Mouse (Mus musculus): ENCODE data around the gene Ppp1r11.
"Not testable (repeated sequence)": the region's sequence is repeated elsewhere in the genome, so short reads cannot be mapped to it uniquely, and the experiment has no call there.

The Ppp1r11 gene

GRCm38 (mm10) chr17:36950981-36951947 is at the start of gene Ppp1r11:
TSS of gene Ppp1r11 (minus strand) at chr17:36951741.
- DNase-seq: peak; percentile 97

- DNase-seq: no peak
Measured at GRCm38 (mm10) chr17:37000863-37001262, 49.3 kb upstream of the Ppp1r11 start, which contains the start of gene Zfp57. TSS of gene Zfp57 (plus strand) at chr17:37001163.

DNA sequence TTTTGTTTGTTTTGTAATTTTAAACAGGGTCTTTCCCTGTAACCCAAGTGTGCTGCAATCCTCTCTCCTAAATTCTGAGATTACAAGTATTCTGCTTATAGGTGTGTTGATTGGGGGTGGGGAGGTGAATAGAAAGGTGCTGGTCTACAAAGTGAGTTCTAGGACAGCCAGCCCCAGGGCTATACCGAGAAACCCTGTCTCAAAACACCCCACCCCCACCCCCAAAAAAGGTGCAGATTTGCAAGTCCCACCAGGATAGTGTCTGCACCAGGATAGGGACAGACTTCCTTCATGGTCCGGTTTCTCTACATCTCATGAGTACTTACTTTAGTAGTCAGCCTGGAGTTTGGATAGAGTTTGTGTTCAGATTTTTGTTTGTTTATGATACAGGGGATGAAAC is 46.9 kb upstream of the Ppp1r11 start:
- no peak for DNase-seq

GRCm38 (mm10) chr17:36997033-36997735 is 45.6 kb upstream of the Ppp1r11 start:
- DNase-seq: peak; percentile 88 to 96

GRCm38 (mm10) chr17:36995448-36995847 is 43.9 kb upstream of the Ppp1r11 start:
- DNase-seq: no peak

DNA sequence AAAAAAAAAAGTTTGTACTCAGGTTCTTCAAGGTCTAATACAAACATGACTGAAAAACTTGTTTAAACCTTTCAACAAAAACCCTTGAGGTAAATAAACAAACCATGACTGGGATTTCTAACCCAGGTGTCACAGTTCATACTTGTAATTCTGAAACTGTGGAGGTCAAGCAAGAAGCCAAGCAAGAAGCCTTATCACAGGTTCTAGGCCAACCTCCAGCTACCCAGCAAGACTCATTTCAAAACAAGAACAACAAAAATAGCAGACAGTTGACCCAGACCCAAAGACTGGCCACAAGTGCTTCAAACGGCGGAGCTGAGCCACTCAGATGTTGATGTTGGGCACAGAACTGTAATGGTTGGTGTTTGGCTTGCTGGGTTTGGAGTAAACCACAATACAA is 43.0 kb upstream of the Ppp1r11 start:
- DNase-seq: no peak

DNA sequence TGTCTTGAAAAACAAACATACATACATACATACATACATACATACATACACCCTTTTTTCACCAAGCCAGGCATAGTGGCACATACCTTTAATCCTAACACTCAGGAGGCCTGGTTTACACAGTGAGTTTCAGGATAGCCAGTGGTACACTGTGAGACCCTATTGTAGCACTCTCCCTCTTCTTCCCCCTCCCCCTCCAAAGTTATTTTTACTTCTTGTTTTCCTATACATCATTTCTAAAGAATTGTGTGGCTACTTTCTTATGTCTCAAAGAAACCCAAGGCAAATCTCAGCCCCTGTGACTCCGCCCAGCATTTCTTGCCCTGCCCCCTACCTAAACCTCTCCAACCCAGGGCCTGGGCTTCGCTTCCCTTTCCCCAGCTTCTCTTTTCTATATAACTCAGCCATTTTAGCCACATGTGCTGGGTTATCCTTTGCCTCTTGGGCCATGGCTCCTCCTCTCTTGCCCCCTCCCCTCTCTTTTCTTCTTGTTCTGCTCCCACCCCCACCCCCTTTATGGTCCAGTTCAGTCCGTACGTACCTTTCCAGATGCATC is 42.3 kb upstream of the Ppp1r11 start:
- DNase-seq: no peak

DNA sequence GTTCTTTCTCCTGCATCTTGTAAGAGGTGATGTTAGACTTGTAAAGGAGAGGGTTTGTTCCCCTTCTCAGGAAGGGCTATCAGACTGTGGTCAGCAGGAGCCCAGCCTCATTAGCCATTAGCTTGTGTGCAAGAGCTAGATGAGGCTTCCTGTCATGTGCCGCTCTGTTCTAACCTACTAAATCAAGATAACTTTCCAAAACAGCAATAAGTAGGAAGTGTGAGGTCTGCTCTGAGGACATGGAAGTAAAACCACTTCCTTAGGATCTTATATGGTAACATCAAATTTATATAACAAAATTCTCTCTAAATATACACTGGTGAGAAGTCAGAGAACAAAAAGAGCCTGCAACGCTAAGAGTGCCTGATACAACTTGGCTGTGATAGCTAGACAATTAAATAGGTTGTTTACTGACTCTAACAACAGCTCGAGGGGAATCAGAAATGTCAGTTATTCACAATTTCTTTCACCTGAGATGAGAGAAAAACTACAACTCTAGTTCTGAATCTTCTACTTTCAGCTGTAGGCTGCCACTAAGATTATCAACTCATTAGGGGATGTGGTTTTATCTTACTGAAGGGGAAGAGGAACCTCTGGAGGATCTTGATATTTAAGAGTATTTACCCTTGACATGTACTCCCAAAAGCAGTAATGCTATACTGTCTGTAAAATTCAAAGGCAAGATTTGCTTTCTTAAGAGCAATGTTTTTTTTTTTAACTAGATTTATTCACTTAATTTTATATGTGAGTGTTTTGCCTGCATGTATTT is 41.0 kb upstream of the Ppp1r11 start:
- no peak for DNase-seq

GRCm38 (mm10) chr17:36990630-36991029 is 39.1 kb upstream of the Ppp1r11 start:
- not testable (repeated sequence) for DNase-seq

- DNase-seq: no peak
Measured at GRCm38 (mm10) chr17:36989437-36989836, 37.9 kb upstream of the Ppp1r11 start, which contains the start of gene H2-M5. TSS of gene H2-M5 (minus strand) at chr17:36989537.

- DNase-seq: no peak
Measured at GRCm38 (mm10) chr17:36988475-36988874, 36.9 kb upstream of the Ppp1r11 start.

GRCm38 (mm10) chr17:36982253-36983155 is 31.0 kb upstream of the Ppp1r11 start:
- DNase-seq: no peak

DNA sequence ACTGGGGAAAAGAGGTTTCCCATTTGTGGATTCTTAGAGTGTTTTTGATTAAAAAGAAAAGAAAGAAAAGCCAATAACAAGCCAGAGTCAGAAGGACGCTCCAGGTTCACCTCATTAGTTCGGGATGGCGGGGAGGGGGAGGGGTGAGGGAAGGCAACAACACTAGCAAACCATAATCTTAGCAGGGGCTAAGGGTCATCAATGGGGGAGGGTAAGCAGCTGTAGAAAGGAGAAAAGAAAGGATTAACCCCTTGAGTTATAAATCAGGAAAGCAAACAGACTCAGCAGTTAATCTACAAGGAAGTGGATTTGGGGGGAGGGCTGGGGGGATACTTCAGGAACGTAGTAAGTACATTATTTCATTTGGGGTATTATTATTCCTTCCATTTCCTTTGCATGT is 30.3 kb upstream of the Ppp1r11 start:
- DNase-seq: no peak

DNA sequence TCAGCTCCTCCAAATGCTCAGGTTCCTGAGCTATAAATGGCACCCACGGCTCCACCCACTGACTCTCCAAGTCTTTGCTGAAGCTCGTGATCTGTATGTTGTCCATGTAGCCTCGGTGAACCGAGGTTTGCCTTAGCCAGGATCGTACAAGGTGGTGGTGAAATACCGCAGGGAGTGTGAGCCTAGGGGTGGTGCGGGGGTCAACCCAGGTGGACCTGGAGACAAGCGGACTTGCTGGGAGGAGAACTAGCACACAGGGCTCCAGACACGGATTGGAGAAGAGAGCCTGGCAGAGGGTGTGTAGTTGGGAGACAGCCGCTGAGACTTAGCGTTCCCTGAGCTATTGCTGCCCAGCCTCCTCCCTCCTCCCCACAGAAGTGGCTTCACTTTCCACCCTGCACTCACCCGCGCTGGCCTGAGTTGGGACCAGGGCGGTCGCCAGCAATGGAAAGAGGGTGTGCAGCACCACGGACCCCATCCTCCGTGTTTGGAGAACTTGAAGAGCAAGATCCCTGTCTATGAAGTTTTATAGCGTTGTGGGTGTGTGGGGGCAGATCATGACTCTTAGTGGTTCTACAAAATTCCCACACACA is 29.8 kb upstream of the Ppp1r11 start, which contains the start of gene 2410137M14Rik:
2410137M14Rik (minus strand) TSS at position 17 of the 593 bp plus-strand sequence.
- no peak for DNase-seq

GRCm38 (mm10) chr17:36973271-36973787 is 21.8 kb upstream of the Ppp1r11 start:
- no peak for DNase-seq

DNA sequence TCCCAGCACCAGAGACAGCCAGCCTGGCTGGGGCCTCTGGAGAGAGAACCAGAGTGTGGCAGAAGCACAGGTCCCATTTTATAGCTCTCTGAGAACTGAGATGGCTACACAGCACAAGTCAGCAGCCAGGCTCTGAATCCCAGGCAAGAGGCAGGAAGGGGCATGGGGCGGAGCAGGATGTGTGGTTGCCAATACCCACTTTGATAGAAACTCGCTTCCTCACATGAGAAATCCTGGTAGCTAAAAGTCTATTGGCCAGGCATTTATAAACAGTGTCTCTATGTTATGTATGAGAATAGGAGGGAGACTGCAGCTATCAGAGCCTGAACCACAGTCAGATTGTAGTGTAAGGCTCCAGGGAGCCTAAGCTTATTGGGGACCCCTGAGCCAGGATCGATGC is 21.2 kb upstream of the Ppp1r11 start:
- DNase-seq: no peak

DNA sequence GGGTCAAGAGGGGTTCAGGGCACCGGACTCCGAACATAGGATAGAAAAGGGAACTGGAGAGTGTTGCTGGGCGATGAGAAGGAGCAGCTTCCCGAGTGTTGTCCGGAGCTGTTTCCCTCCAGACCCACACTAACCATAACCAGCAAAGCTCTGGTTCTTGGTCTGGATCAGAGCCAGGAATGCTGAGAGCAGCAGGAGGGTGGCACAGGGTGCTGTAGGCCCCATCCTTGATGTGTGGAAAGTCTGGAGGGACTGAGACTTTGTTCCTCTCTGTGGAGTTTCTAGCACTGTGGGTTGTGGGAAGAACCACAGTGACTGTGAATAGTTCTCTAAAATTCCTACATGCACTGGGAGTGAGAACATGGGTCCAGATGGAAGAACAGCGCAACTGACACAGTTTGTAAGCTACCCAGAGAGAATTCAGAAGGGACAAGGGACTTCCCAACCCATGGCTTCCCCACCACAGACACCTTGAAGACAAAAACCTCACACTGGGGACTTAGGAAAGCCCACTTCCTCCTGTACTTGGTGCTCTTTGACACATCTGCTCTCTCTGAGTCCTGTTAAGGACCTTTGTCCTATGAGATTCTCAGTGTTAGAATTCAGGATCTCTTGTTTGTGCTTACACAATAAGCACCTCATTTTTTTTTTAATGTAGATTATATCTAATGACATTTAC is 19.8 kb upstream of the Ppp1r11 start:
- no peak for DNase-seq

- no peak for DNase-seq
Measured at GRCm38 (mm10) chr17:36970316-36970890, 18.9 kb upstream of the Ppp1r11 start.

- no peak for DNase-seq
Measured at GRCm38 (mm10) chr17:36966875-36967274, 15.3 kb upstream of the Ppp1r11 start.

DNA sequence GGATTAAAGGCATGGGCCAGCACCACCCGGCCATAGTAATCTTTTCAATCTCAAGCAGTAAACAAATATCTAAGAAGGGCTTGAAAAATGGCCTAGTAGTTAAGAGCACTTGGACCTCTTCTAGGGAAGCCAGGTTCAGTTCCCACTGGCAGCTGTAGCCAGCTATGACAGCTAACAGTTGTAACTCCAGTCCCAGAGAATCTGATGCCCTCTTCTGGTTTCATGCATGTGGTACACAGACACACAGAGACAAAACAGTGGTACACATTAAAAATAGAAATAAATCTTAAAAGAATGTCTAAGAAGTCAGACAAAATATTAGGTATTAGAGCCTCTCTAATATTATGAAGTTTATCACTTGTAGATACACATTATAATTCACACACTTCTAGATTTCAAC is 9.6 kb upstream of the Ppp1r11 start:
- DNase-seq: no peak

All from cerebellum, postnatal 14 days (tissue).